Mouse (Mus musculus) kidney, embryonic 15.5 days (tissue): ENCODE data around the gene Gm49383. TPM values are rescaled to one million over a fixed set of nuclear protein-coding genes. Genes with fewer than 3 reads are reported as not detected.

ENCODE experiments used
- ATAC-seq: fragments of 200-750 bp; cut with Nextera tagmentation; replicated peaks from 2 replicates; pipeline ENCODE4 v1.8.0; 2017; ENCODE audit warnings: moderate TSS enrichment; ENCODE audit not compliant: low FRiP score
- H3K27ac ChIP-seq: fragments of 300-500 bp; sonication (generic); 2 replicates; pipeline ENCODE4 v1.5.1; 2015; ENCODE audit warnings: mild to moderate bottlenecking, inconsistent platforms
- H3K27me3 ChIP-seq: fragments of 300-500 bp; sonication (generic); 2 replicates; pipeline ENCODE4 v1.6.1; 2015; ENCODE audit warnings: inconsistent platforms
- H3K36me3 ChIP-seq: fragments of 300-500 bp; sonication (generic); 2 replicates; pipeline ENCODE4 v1.6.1; 2015; ENCODE audit warnings: inconsistent platforms
- H3K4me1 ChIP-seq: fragments of 300-500 bp; sonication (generic); 2 replicates; pipeline ENCODE4 v1.6.1; 2015; ENCODE audit warnings: inconsistent platforms
- H3K4me2 ChIP-seq: fragments of 300-500 bp; sonication (generic); 2 replicates; pipeline ENCODE4 v1.6.1; 2015; ENCODE audit warnings: moderate library complexity, mild to moderate bottlenecking, inconsistent platforms
- H3K4me3 ChIP-seq: fragments of 300-500 bp; sonication (generic); replicated peaks from 2 replicates; pipeline ENCODE4 v1.5.1; 2015; ENCODE audit warnings: mild to moderate bottlenecking, inconsistent platforms
- H3K9ac ChIP-seq: fragments of 300-500 bp; sonication (generic); 2 replicates; pipeline ENCODE4 v1.6.1; 2015; ENCODE audit warnings: mild to moderate bottlenecking, inconsistent platforms
- H3K9me3 ChIP-seq: fragments of 300-500 bp; sonication (generic); replicated peaks from 2 replicates; pipeline ENCODE4 v1.6.1; 2016; ENCODE audit warnings: inconsistent platforms
- WGBS: fragments of 180-500 bp; shearing (Covaris S2); methylation state at CpG from one replicate; pipeline ENCODE4 v1.1.7; 2015; ENCODE audit warnings: mixed read lengths; 5-methylcytosine and 5-hydroxymethylcytosine counted together
- polyA plus RNA-seq: library from polyadenylated mRNA; unstranded; fragments of >200 nt; fragmentation: Nextera tagmentation; extraction: Ambion mirVana; gene quantifications from 2 replicates; pipeline ENCODE4 v1.2.1, GENCODE M21; 2015

The Gm49383 gene
- 33.1 and 33.6 TPM in 2 replicates for polyA plus RNA-seq

- H3K4me3 ChIP-seq: peak within 1 kb of the TSS; percentile 94
- H3K9me3 ChIP-seq: no peaks in the 10 kb centered on the region
- peaks cover 30% of the 10 kb centered on the region for H3K36me3 ChIP-seq
- H3K9ac ChIP-seq: peak within 1 kb of the TSS; percentile 80
- no peaks in the 10 kb centered on the region for H3K27me3 ChIP-seq
- peaks cover 22% of the 10 kb centered on the region for H3K4me1 ChIP-seq
- under 1% methylated on average over 75 of the region's 75 CpGs for WGBS
- H3K4me2 ChIP-seq: peak within 1 kb of the TSS; percentile 92
- ATAC-seq: peak; percentile 76
- H3K27ac ChIP-seq: peak within 1 kb of the TSS; percentile 94
Measured at GRCm38 (mm10) chr12:69196444-69197377, at the start of gene Gm49383. Gene Gm49383 (minus strand): TSS chr12:69197104.

- H3K27me3 ChIP-seq: no peaks in the 10 kb centered on the region
- H3K9me3 ChIP-seq: no peaks in the 10 kb centered on the region
- H3K9ac ChIP-seq: peak overlapping the region; percentile 86
- H3K4me3 ChIP-seq: peak overlapping the region; percentile 82
- peak; percentile 95 for ATAC-seq
- peak overlapping the region; percentile 88 for H3K27ac ChIP-seq
- WGBS: under 1% methylated on average over 63 of the region's 64 CpGs
- no peaks in the 10 kb centered on the region for H3K36me3 ChIP-seq
- H3K4me2 ChIP-seq: peak overlapping the region; percentile 84
- peaks cover 9% of the 10 kb centered on the region for H3K4me1 ChIP-seq
Measured at GRCm38 (mm10) chr12:69241771-69242431, 45.0 kb upstream of the Gm49383 start.

- peak overlapping the region; percentile 88 for H3K27ac ChIP-seq
- H3K36me3 ChIP-seq: no peaks in the 10 kb centered on the region
- peak overlapping the region; percentile 84 for H3K4me2 ChIP-seq
- peak overlapping the region; percentile 86 for H3K9ac ChIP-seq
- no peaks in the 10 kb centered on the region for H3K27me3 ChIP-seq
- ATAC-seq: peak; percentile 3; the same call in 1 of the 2 replicates
- WGBS: 0% methylated on average over 3 of the region's 3 CpGs
- H3K9me3 ChIP-seq: no peaks in the 10 kb centered on the region
- H3K4me1 ChIP-seq: peaks cover 9% of the 10 kb centered on the region
- peak overlapping the region; percentile 82 for H3K4me3 ChIP-seq
Measured at GRCm38 (mm10) chr12:69241405-69241770, 44.5 kb upstream of the Gm49383 start.

- peaks cover 9% of the 10 kb centered on the region for H3K4me1 ChIP-seq
- peak within 1 kb of the TSS; percentile 86 for H3K9ac ChIP-seq
- H3K36me3 ChIP-seq: no peaks in the 10 kb centered on the region
- ATAC-seq: no peak
- H3K4me2 ChIP-seq: peak within 1 kb of the TSS; percentile 84
- peak within 1 kb of the TSS; percentile 82 for H3K4me3 ChIP-seq
- no peaks in the 10 kb centered on the region for H3K9me3 ChIP-seq
- H3K27ac ChIP-seq: peak within 1 kb of the TSS; percentile 88
- 68% methylated on average over 6 of the region's 6 CpGs for WGBS
- H3K27me3 ChIP-seq: no peaks in the 10 kb centered on the region
Measured at GRCm38 (mm10) chr12:69240876-69241275, 44.0 kb upstream of the Gm49383 start, which contains the start of gene Klhdc1. Gene Klhdc1 (plus strand): TSS chr12:69241176.

GRCm38 (mm10) chr12:69238284-69238683, 41.4 kb upstream of the Gm49383 start:
- no peak for ATAC-seq
- H3K4me1 ChIP-seq: peaks cover 9% of the 10 kb centered on the region
- H3K4me3 ChIP-seq: no peak overlapping the region
- H3K27me3 ChIP-seq: no peaks in the 10 kb centered on the region
- H3K27ac ChIP-seq: no peak overlapping the region
- WGBS: 43% methylated on average over 3 of the region's 3 CpGs
- no peaks in the 10 kb centered on the region for H3K36me3 ChIP-seq
- H3K4me2 ChIP-seq: no peak overlapping the region
- H3K9me3 ChIP-seq: no peaks in the 10 kb centered on the region
- H3K9ac ChIP-seq: no peak overlapping the region

GRCm38 (mm10) chr12:69235782-69236181, 38.9 kb upstream of the Gm49383 start:
- ATAC-seq: no peak
- WGBS: 92% methylated on average over 6 of the region's 6 CpGs
- Histone ChIP-seq H3K27ac (no peak overlapping the region), H3K36me3 (no peaks in the 10 kb centered on the region), H3K9me3 (no peaks in the 10 kb centered on the region), H3K9ac (no peak overlapping the region), H3K4me3 (no peak overlapping the region), H3K27me3 (no peaks in the 10 kb centered on the region), H3K4me1 (peaks cover 3% of the 10 kb centered on the region; the same call in 1 of the 2 replicates), H3K4me2 (no peak overlapping the region)

- H3K27me3 ChIP-seq: no peaks in the 10 kb centered on the region
- H3K4me1 ChIP-seq: peaks cover 14% of the 10 kb centered on the region
- no peak overlapping the region for H3K4me3 ChIP-seq
- no peak overlapping the region for H3K4me2 ChIP-seq
- peaks cover 16% of the 10 kb centered on the region for H3K36me3 ChIP-seq
- no peak for ATAC-seq
- no peaks in the 10 kb centered on the region for H3K9me3 ChIP-seq
- H3K9ac ChIP-seq: no peak overlapping the region
- WGBS: 64% methylated on average over 2 of the region's 2 CpGs
- H3K27ac ChIP-seq: no peak overlapping the region
Measured at GRCm38 (mm10) chr12:69229251-69229650, 32.3 kb upstream of the Gm49383 start.

GRCm38 (mm10) chr12:69227776-69228466, 31.0 kb upstream of the Gm49383 start, which contains the start of gene Pole2:
Gene Pole2 (minus strand): TSS chr12:69228195.
- peaks cover 14% of the 10 kb centered on the region for H3K4me1 ChIP-seq
- H3K9ac ChIP-seq: peak within 1 kb of the TSS; percentile 53
- H3K36me3 ChIP-seq: peaks cover 27% of the 10 kb centered on the region
- peak within 1 kb of the TSS; percentile 65 for H3K4me2 ChIP-seq
- ATAC-seq: peak; percentile 98
- peak within 1 kb of the TSS; percentile 93 for H3K27ac ChIP-seq
- no peaks in the 10 kb centered on the region for H3K27me3 ChIP-seq
- WGBS: 0% methylated on average over 37 of the region's 37 CpGs
- peak within 1 kb of the TSS; percentile 83 for H3K4me3 ChIP-seq
- no peaks in the 10 kb centered on the region for H3K9me3 ChIP-seq

GRCm38 (mm10) chr12:69220613-69221277, 23.8 kb upstream of the Gm49383 start:
- 65% methylated on average over 19 of the region's 19 CpGs for WGBS
- peak; percentile 76 for ATAC-seq

GRCm38 (mm10) chr12:69216587-69216986, 19.7 kb upstream of the Gm49383 start:
- H3K36me3 ChIP-seq: peaks cover 97% of the 10 kb centered on the region
- 93% methylated on average over 7 of the region's 7 CpGs for WGBS

More at GRCm38 (mm10) chr12:69220613-69221277, 23.8 kb upstream of the Gm49383 start:
- Histone ChIP-seq H3K9ac (no peak overlapping the region), H3K36me3 (peaks cover 86% of the 10 kb centered on the region), H3K9me3 (no peaks in the 10 kb centered on the region), H3K27me3 (no peaks in the 10 kb centered on the region), H3K4me1 (peaks cover 7% of the 10 kb centered on the region; the same call in 1 of the 2 replicates), H3K4me3 (no peak overlapping the region), H3K4me2 (no peak overlapping the region), H3K27ac (peak overlapping the region; percentile 0; the same call in 1 of the 2 replicates)

More at GRCm38 (mm10) chr12:69216587-69216986, 19.7 kb upstream of the Gm49383 start:
- no peak overlapping the region for H3K27ac ChIP-seq
- H3K4me1 ChIP-seq: peaks cover 7% of the 10 kb centered on the region; the same call in 1 of the 2 replicates
- no peak for ATAC-seq
- H3K9ac ChIP-seq: no peak overlapping the region
- H3K4me2 ChIP-seq: no peak overlapping the region
- H3K4me3 ChIP-seq: no peak overlapping the region
- no peaks in the 10 kb centered on the region for H3K27me3 ChIP-seq
- no peaks in the 10 kb centered on the region for H3K9me3 ChIP-seq
